Mouse (Mus musculus) intestine, embryonic 15.5 days (tissue): ENCODE results near the gene Mmaa. TPM values are rescaled to one million over a fixed set of nuclear protein-coding genes. Genes with fewer than 3 reads are reported as not detected.

ENCODE experiments used
- ATAC-seq: fragments of 200-750 bp; cut with Nextera tagmentation; 2 replicates; pipeline ENCODE4 v1.8.0; 2017; ENCODE audit warnings: moderate TSS enrichment, moderate library complexity
- H3K27ac ChIP-seq: fragments of 300-500 bp; sonication (generic); 2 replicates; pipeline ENCODE4 v1.5.1; 2015; ENCODE audit warnings: mild to moderate bottlenecking, inconsistent platforms
- H3K27me3 ChIP-seq: fragments of 300-500 bp; sonication (generic); replicated peaks from 2 replicates; pipeline ENCODE4 v1.6.1; 2015; ENCODE audit warnings: inconsistent platforms
- H3K36me3 ChIP-seq: fragments of 300-500 bp; sonication (generic); 2 replicates; pipeline ENCODE4 v1.6.1; 2015; ENCODE audit warnings: inconsistent platforms
- H3K4me1 ChIP-seq: fragments of 300-500 bp; sonication (generic); replicated peaks from 2 replicates; pipeline ENCODE4 v1.6.1; 2015; ENCODE audit warnings: inconsistent platforms
- H3K4me2 ChIP-seq: fragments of 300-500 bp; sonication (generic); replicated peaks from 2 replicates; pipeline ENCODE4 v1.6.1; 2015; ENCODE audit warnings: mild to moderate bottlenecking, inconsistent platforms
- H3K4me3 ChIP-seq: fragments of 300-500 bp; sonication (generic); replicated peaks from 2 replicates; pipeline ENCODE4 v1.5.1; 2015; ENCODE audit warnings: inconsistent platforms
- H3K9ac ChIP-seq: fragments of 300-500 bp; sonication (generic); 2 replicates; pipeline ENCODE4 v1.6.1; 2015; ENCODE audit warnings: inconsistent platforms
- H3K9me3 ChIP-seq: fragments of 300-500 bp; sonication (generic); 2 replicates; pipeline ENCODE4 v1.6.1; 2016; ENCODE audit warnings: inconsistent platforms
- WGBS: fragments of 180-500 bp; shearing (Covaris S2); methylation state at CpG from one replicate; pipeline ENCODE4 v1.1.7; 2015; 5-methylcytosine and 5-hydroxymethylcytosine counted together
- polyA plus RNA-seq: library from polyadenylated mRNA; unstranded; fragments of >200 nt; fragmentation: Nextera tagmentation; extraction: Ambion mirVana; gene quantifications from 2 replicates; pipeline ENCODE4 v1.2.1, GENCODE M21; 2015

Gene Mmaa
- polyA plus RNA-seq, result 12.8 and 13.5 TPM in 2 replicates

GRCm38 (mm10) chr8:79294610-79295275 is at the start of gene Mmaa:
Gene Mmaa, minus strand, starts transcription at chr8:79294937.
- WGBS, result under 1% methylated on average over 74 of the region's 74 CpGs

GRCm38 (mm10) chr8:79341236-79341635 is 46.5 kb upstream of the Mmaa start:
- Histone ChIP-seq H3K4me1 (no peaks in the 10 kb centered on the region), H3K4me3 (no peak overlapping the region), H3K27me3 (no peaks in the 10 kb centered on the region), H3K4me2 (no peak overlapping the region), H3K27ac (no peak overlapping the region), H3K9me3 (no peaks in the 10 kb centered on the region), H3K36me3 (peaks cover 20% of the 10 kb centered on the region), H3K9ac (no peak overlapping the region)
- 81% methylated on average over 8 of the region's 8 CpGs for WGBS
- ATAC-seq, result no peak

More at GRCm38 (mm10) chr8:79294610-79295275, at the start of gene Mmaa:
- Histone ChIP-seq H3K9ac (peak within 1 kb of the TSS; percentile 82), H3K4me3 (peak within 1 kb of the TSS; percentile 64), H3K4me1 (0 out of 2 replicates have a peak, but pooled peaks cover 4% of the 10 kb centered on the region), H3K9me3 (no peaks in the 10 kb centered on the region), H3K4me2 (peak within 1 kb of the TSS; percentile 79), H3K27ac (peak within 1 kb of the TSS; percentile 97), H3K27me3 (no peaks in the 10 kb centered on the region), H3K36me3 (no peaks in the 10 kb centered on the region)
- ATAC-seq, result peak; percentile 98

DNA sequence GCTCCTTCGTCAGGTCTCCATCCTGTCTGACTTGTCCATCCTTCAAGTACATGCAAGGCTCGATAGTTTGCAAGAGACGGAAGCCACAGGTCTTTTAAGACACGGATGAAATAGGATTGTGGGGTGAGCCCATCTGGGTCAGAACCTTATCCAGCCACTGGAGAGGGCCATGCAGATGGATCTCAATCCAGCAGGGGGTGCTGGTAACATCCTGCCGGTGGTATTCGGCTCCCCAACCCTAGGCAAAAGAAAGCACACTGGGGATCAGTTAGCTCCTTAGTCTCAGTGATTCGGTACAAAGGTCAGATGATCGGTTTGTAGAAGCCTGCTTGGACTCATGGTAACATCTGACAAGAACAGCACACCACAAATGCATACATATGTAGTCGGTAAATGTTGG is 44.8 kb upstream of the Mmaa start:
- Histone ChIP-seq H3K27me3 (no peaks in the 10 kb centered on the region), H3K27ac (no peak overlapping the region), H3K9ac (no peak overlapping the region), H3K4me1 (no peaks in the 10 kb centered on the region), H3K4me3 (no peak overlapping the region), H3K4me2 (no peak overlapping the region), H3K36me3 (peaks cover 19% of the 10 kb centered on the region), H3K9me3 (no peaks in the 10 kb centered on the region)
- no peak for ATAC-seq
- 76% methylated on average over 9 of the region's 9 CpGs for WGBS

GRCm38 (mm10) chr8:79338619-79339018 is 43.9 kb upstream of the Mmaa start:
- H3K36me3 ChIP-seq, result peaks cover 18% of the 10 kb centered on the region
- H3K27me3 ChIP-seq, result no peaks in the 10 kb centered on the region
- no peak overlapping the region for H3K4me2 ChIP-seq
- no peak overlapping the region for H3K4me3 ChIP-seq
- H3K27ac ChIP-seq, result no peak overlapping the region
- H3K9ac ChIP-seq, result no peak overlapping the region
- H3K9me3 ChIP-seq, result no peaks in the 10 kb centered on the region
- 81% methylated on average over 10 of the region's 10 CpGs for WGBS
- H3K4me1 ChIP-seq, result no peaks in the 10 kb centered on the region
- ATAC-seq, result no peak

DNA sequence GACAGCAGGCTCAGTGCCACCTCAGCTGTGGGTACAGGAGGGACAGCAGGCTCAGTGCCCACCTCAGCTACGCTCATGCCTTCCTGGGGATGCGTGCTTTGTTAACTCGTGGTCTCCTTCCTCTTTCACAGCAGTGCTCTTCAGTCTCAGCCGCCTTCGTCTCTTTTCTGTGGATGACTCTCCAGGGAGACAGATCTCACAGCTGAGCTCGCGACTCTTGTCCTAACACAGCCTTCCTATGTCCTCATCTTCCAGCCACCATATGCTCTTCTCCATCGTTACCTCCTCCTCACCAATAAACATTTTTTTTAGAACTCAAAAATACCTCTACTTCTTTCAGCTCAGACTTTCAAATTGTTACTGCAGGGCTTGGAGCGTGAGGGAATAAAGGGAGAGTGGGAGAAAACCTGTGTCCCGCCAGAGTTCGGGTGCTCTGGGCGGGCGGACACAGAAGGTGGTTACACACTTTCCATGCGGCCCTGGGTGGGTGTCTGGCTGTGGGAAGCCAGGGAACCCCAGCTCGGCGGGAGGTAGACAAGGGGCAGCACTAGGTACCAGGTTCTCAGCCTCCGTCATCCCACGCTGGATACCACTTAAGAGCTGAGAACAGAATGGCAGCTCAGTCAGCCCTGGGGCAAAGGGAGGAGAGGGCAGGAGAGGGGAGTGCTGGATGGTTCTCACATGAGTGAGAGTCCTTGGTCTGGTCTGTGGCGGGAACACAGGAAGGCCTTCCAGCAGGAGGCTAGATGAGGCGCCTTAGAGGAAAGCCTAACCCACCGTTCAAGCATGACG is 37.6 kb upstream of the Mmaa start:
- 94% methylated on average over 22 of the region's 22 CpGs for WGBS
- no peak overlapping the region for H3K27ac ChIP-seq
- no peaks in the 10 kb centered on the region for H3K27me3 ChIP-seq
- H3K9ac ChIP-seq, result no peak overlapping the region
- no peak overlapping the region for H3K4me2 ChIP-seq
- ATAC-seq, result no peak
- H3K4me3 ChIP-seq, result no peak overlapping the region
- H3K36me3 ChIP-seq, result no peaks in the 10 kb centered on the region
- H3K9me3 ChIP-seq, result no peaks in the 10 kb centered on the region
- no peaks in the 10 kb centered on the region for H3K4me1 ChIP-seq

DNA sequence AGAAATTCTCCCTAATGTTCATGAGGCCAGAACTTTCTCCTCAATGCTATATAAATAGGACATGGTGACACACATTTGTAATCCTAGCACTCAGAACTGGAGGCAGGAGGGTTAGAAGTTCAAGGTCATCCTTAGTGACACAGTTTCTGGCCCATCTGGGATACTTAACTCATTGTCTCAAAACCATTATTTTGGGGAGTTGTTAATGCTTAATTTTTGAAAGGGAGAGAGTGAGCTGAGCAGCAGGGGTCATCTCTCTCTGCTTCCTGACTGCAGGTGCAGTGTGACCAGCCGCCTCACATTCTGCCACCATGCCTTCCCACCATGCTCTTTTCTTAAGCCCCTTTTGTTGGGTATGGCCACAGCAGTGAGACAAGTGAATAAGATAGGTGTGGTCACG is 36.8 kb upstream of the Mmaa start:
- Histone ChIP-seq H3K4me2 (no peak overlapping the region), H3K36me3 (no peaks in the 10 kb centered on the region), H3K9me3 (no peaks in the 10 kb centered on the region), H3K4me1 (no peaks in the 10 kb centered on the region), H3K27me3 (no peaks in the 10 kb centered on the region), H3K9ac (no peak overlapping the region), H3K4me3 (no peak overlapping the region), H3K27ac (no peak overlapping the region)
- ATAC-seq, result no peak
- 90% methylated on average over 2 of the region's 2 CpGs for WGBS

DNA sequence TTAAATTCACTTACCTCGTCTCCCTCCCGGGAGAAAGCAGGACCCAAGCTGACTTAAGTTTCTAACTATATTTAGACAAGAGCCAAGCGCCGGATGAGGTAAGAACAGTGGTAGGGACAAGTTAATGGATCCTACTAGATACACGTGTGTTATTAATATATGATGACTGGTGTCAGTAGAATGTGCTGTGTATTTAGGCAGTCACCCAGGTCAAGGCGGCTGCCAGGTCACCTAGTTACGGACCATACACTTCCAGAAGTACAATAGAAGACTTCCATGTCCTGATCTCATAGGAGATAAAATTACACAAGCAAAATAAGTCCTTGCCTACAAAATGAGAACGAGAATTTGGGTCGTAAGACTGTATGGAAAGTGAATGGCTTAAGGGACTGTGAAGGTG is 36.3 kb upstream of the Mmaa start:
- WGBS, result 70% methylated on average over 9 of the region's 9 CpGs
- H3K9ac ChIP-seq, result no peak overlapping the region

DNA sequence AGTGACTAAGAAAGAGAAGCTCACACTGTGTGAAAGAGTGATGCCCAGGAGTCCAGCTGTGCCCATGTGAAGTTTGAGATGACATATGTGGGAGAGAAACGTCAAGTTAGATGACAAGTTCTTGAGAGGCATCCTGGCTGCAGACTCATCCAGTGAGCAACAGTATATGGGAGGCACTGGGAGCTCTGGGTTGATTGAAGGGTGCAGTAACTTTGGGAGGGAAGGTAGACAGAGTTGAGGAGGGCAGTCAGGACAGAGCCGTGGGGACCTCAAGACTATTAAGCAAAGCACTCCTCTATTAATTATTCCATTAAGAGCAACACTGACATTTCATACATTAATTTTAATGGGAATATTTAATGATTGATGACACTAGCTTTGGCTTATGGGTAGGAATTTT is 35.0 kb upstream of the Mmaa start:
- Histone ChIP-seq H3K9ac (no peak overlapping the region), H3K27me3 (no peaks in the 10 kb centered on the region), H3K4me2 (no peak overlapping the region), H3K4me1 (no peaks in the 10 kb centered on the region), H3K4me3 (no peak overlapping the region), H3K9me3 (no peaks in the 10 kb centered on the region), H3K36me3 (no peaks in the 10 kb centered on the region), H3K27ac (no peak overlapping the region)
- WGBS, result 80% methylated on average over 2 of the region's 2 CpGs
- ATAC-seq, result no peak

More for the DNA sequence above, 36.3 kb upstream of the Mmaa start:
- Histone ChIP-seq H3K4me2 (no peak overlapping the region), H3K4me1 (no peaks in the 10 kb centered on the region), H3K9me3 (no peaks in the 10 kb centered on the region), H3K27me3 (no peaks in the 10 kb centered on the region), H3K27ac (no peak overlapping the region), H3K4me3 (no peak overlapping the region), H3K36me3 (no peaks in the 10 kb centered on the region)
- no peak for ATAC-seq

- Histone ChIP-seq H3K4me1 (no peaks in the 10 kb centered on the region), H3K9me3 (no peaks in the 10 kb centered on the region), H3K27me3 (no peaks in the 10 kb centered on the region), H3K27ac (no peak overlapping the region), H3K9ac (no peak overlapping the region), H3K36me3 (no peaks in the 10 kb centered on the region), H3K4me3 (no peak overlapping the region), H3K4me2 (no peak overlapping the region)
- 81% methylated on average over 4 of the region's 4 CpGs for WGBS
- no peak for ATAC-seq
Observed at GRCm38 (mm10) chr8:79329182-79329581, 34.4 kb upstream of the Mmaa start.

DNA sequence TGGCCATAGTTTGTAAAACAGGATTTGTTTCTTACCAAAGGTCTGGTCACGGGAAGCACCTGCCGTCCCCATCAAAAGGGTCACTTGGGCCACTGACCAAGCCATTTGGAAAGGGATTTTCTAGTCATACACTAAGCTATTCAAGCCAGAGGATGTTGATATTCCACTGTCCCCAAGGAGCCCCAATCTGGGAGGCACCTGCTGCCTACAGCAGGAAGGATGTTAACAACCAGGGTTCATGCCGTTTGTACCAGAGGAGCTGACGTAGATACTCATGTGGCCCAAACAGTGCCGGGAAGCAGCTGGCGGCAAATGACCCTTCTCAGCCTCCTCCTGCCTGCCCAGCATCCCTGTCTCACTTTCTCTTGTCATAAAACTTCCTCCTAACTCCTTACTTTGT is 30.8 kb upstream of the Mmaa start:
- no peak overlapping the region for H3K27ac ChIP-seq
- ATAC-seq, result no peak
- H3K4me2 ChIP-seq, result no peak overlapping the region
- H3K4me1 ChIP-seq, result no peaks in the 10 kb centered on the region
- no peaks in the 10 kb centered on the region for H3K9me3 ChIP-seq
- 73% methylated on average over 6 of the region's 6 CpGs for WGBS
- no peak overlapping the region for H3K4me3 ChIP-seq
- no peaks in the 10 kb centered on the region for H3K36me3 ChIP-seq
- no peaks in the 10 kb centered on the region for H3K27me3 ChIP-seq
- H3K9ac ChIP-seq, result no peak overlapping the region

- no peak overlapping the region for H3K4me3 ChIP-seq
- no peaks in the 10 kb centered on the region for H3K9me3 ChIP-seq
- H3K36me3 ChIP-seq, result no peaks in the 10 kb centered on the region
- H3K4me1 ChIP-seq, result no peaks in the 10 kb centered on the region
- H3K27ac ChIP-seq, result no peak overlapping the region
- no peak for ATAC-seq
- H3K27me3 ChIP-seq, result no peaks in the 10 kb centered on the region
- no peak overlapping the region for H3K4me2 ChIP-seq
- no peak overlapping the region for H3K9ac ChIP-seq
- 82% methylated on average over 5 of the region's 5 CpGs for WGBS
Observed at GRCm38 (mm10) chr8:79324928-79325327, 30.2 kb upstream of the Mmaa start.

DNA sequence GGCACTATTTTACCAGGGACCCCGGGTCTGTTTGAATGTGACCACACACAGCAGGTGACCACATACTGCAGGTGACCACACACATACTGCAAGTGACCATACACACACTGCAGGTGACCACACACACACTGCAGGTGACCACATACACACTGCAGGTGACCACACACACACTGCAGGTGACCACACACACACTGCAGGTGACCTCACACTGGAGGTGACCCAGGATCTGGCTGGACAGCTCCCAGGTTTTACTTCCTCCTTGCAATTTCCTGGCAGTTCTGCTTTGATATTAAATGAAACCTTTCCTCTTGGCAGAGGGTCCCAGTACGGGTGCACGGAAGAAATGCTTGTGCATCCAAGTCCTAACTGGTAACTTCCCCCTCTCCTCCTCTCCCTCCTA is 29.3 kb upstream of the Mmaa start:
- Histone ChIP-seq H3K9me3 (no peaks in the 10 kb centered on the region), H3K27ac (no peak overlapping the region), H3K4me3 (no peak overlapping the region), H3K27me3 (no peaks in the 10 kb centered on the region), H3K9ac (no peak overlapping the region), H3K4me1 (no peaks in the 10 kb centered on the region), H3K4me2 (no peak overlapping the region), H3K36me3 (no peaks in the 10 kb centered on the region)
- no peak for ATAC-seq
- WGBS, result 51% methylated on average over 3 of the region's 3 CpGs

GRCm38 (mm10) chr8:79323121-79323520 is 28.4 kb upstream of the Mmaa start:
- no peaks in the 10 kb centered on the region for H3K27me3 ChIP-seq
- no peak overlapping the region for H3K4me3 ChIP-seq
- ATAC-seq, result no peak
- no peaks in the 10 kb centered on the region for H3K4me1 ChIP-seq
- H3K9me3 ChIP-seq, result no peaks in the 10 kb centered on the region
- H3K9ac ChIP-seq, result no peak overlapping the region
- 59% methylated on average over 7 of the region's 7 CpGs for whole genome bisulfite sequencing
- H3K27ac ChIP-seq, result no peak overlapping the region
- H3K36me3 ChIP-seq, result no peaks in the 10 kb centered on the region
- H3K4me2 ChIP-seq, result no peak overlapping the region
